Mouse (Mus musculus) stomach, embryonic 14.5 days (tissue): ENCODE results near the gene Fxyd6. TPM values are rescaled to one million over a fixed set of nuclear protein-coding genes. Genes with fewer than 3 reads are reported as not detected.

Experiments
- ATAC-seq: fragments of 200-750 bp; cut with Nextera tagmentation; 2 replicates; pipeline ENCODE4 v1.8.0; 2017; ENCODE audit warnings: low read depth, moderate TSS enrichment; ENCODE audit not compliant: insufficient number of reproducible peaks, insufficient read depth, low FRiP score
- H3K27ac ChIP-seq: fragments of 300-500 bp; sonication (generic); 2 replicates; pipeline ENCODE4 v1.5.1; 2014; ENCODE audit warnings: mild to moderate bottlenecking, low read length, moderate library complexity, mixed read lengths
- H3K27me3 ChIP-seq: fragments of 300-500 bp; sonication (generic); 2 replicates; pipeline ENCODE4 v1.6.1; 2014; ENCODE audit warnings: low read length, control low read depth, mixed read lengths; ENCODE audit not compliant: control insufficient read depth, insufficient read depth
- H3K36me3 ChIP-seq: fragments of 300-500 bp; sonication (generic); 2 replicates; pipeline ENCODE4 v1.6.1; 2014; ENCODE audit warnings: mild to moderate bottlenecking, control low read depth, low read length, moderate library complexity, mixed read lengths; ENCODE audit not compliant: control insufficient read depth, insufficient read depth
- H3K4me1 ChIP-seq: fragments of 300-500 bp; sonication (generic); 2 replicates; pipeline ENCODE4 v1.6.1; 2014; ENCODE audit warnings: low read length, control low read depth, mixed read lengths; ENCODE audit not compliant: control insufficient read depth, insufficient read depth
- H3K4me2 ChIP-seq: fragments of 300-500 bp; sonication (generic); replicated peaks from 2 replicates; pipeline ENCODE4 v1.6.1; 2014; ENCODE audit warnings: low read depth, low read length, control low read depth
- H3K4me3 ChIP-seq: fragments of 300-500 bp; sonication (generic); 2 replicates; pipeline ENCODE4 v1.5.1; 2014; ENCODE audit warnings: low read depth, low read length, control low read depth
- H3K9ac ChIP-seq: fragments of 300-500 bp; sonication (generic); replicated peaks from 2 replicates; pipeline ENCODE4 v1.6.1; 2014; ENCODE audit warnings: low read depth, mild to moderate bottlenecking, control low read depth, low read length, moderate library complexity, mixed read lengths
- H3K9me3 ChIP-seq: fragments of 300-500 bp; sonication (generic); 2 replicates; pipeline ENCODE4 v1.6.1; 2016; ENCODE audit warnings: low read depth, low read length, control low read depth; ENCODE audit not compliant: control insufficient read depth
- WGBS: fragments of 180-500 bp; shearing (Covaris S2); extraction: QIAGEN DNeasy Blood & Tissue Kit; methylation state at CpG from one replicate; pipeline ENCODE4 v1.1.7; 2014; 5-methylcytosine and 5-hydroxymethylcytosine counted together
- polyA plus RNA-seq: library from polyadenylated mRNA; unstranded; fragments of >200 nt; fragmentation: Nextera tagmentation; extraction: Ambion mirVana; gene quantifications from 2 replicates; pipeline ENCODE4 v1.2.1, GENCODE M21; 2014

Gene Fxyd6
- polyA plus RNA-seq, 1 experiment from 2014 or later: 61.4 TPM

GRCm38 (mm10) chr9:45432639-45433038, 62.7 kb downstream of the Fxyd6 start:
- Histone ChIP-seq H3K36me3 (no peaks in the 10 kb centered on the region), H3K4me1 (peaks cover 10% of the 10 kb centered on the region; the same call in 1 of the 2 replicates), H3K4me2 (no peak overlapping the region), H3K9me3 (no peaks in the 10 kb centered on the region), H3K27ac (no peak overlapping the region), H3K4me3 (no peak overlapping the region), H3K9ac (no peak overlapping the region), H3K27me3 (peaks cover 33% of the 10 kb centered on the region)
- 73% methylated on average over 12 of the region's 12 CpGs for WGBS
- ATAC-seq: no peak

- H3K4me2 ChIP-seq: no peak overlapping the region
- H3K9ac ChIP-seq: no peak overlapping the region
- H3K9me3 ChIP-seq: no peaks in the 10 kb centered on the region
- ATAC-seq: no peak
- peaks cover 33% of the 10 kb centered on the region for H3K27me3 ChIP-seq
- no peak overlapping the region for H3K4me3 ChIP-seq
- no peak overlapping the region for H3K27ac ChIP-seq
- 86% methylated on average over 9 of the region's 9 CpGs for WGBS
- H3K36me3 ChIP-seq: no peaks in the 10 kb centered on the region
- peaks cover 10% of the 10 kb centered on the region; the same call in 1 of the 2 replicates for H3K4me1 ChIP-seq
Measured at GRCm38 (mm10) chr9:45433119-45433518, 63.1 kb downstream of the Fxyd6 start.

GRCm38 (mm10) chr9:45434171-45434570, 64.2 kb downstream of the Fxyd6 start:
- 85% methylated on average over 2 of the region's 2 CpGs for WGBS
- Histone ChIP-seq H3K9ac (no peak overlapping the region), H3K9me3 (no peaks in the 10 kb centered on the region), H3K36me3 (no peaks in the 10 kb centered on the region), H3K4me3 (no peak overlapping the region), H3K4me1 (peaks cover 10% of the 10 kb centered on the region; the same call in 1 of the 2 replicates), H3K27ac (no peak overlapping the region), H3K4me2 (no peak overlapping the region), H3K27me3 (peaks cover 27% of the 10 kb centered on the region)
- no peak for ATAC-seq

GRCm38 (mm10) chr9:45439025-45439424, 69.0 kb downstream of the Fxyd6 start:
- no peak overlapping the region for H3K4me3 ChIP-seq
- H3K27me3 ChIP-seq: no peaks in the 10 kb centered on the region
- no peak for ATAC-seq
- H3K9ac ChIP-seq: no peak overlapping the region
- H3K4me1 ChIP-seq: no peaks in the 10 kb centered on the region
- H3K27ac ChIP-seq: no peak overlapping the region
- no peaks in the 10 kb centered on the region for H3K36me3 ChIP-seq
- H3K4me2 ChIP-seq: no peak overlapping the region
- 49% methylated on average over 4 of the region's 4 CpGs for WGBS
- H3K9me3 ChIP-seq: no peaks in the 10 kb centered on the region

GRCm38 (mm10) chr9:45440083-45440784, 70.2 kb downstream of the Fxyd6 start:
- 72% methylated on average over 16 of the region's 16 CpGs for WGBS
- ATAC-seq: no peak

GRCm38 (mm10) chr9:45444251-45444798, 74.3 kb downstream of the Fxyd6 start:
- Histone ChIP-seq H3K36me3 (no peaks in the 10 kb centered on the region), H3K27ac (no peak overlapping the region), H3K9me3 (no peaks in the 10 kb centered on the region), H3K9ac (no peak overlapping the region), H3K4me3 (no peak overlapping the region), H3K27me3 (no peaks in the 10 kb centered on the region), H3K4me2 (no peak overlapping the region), H3K4me1 (no peaks in the 10 kb centered on the region)
- ATAC-seq: no peak
- 62% methylated on average over 5 of the region's 5 CpGs for WGBS

More at GRCm38 (mm10) chr9:45440083-45440784, 70.2 kb downstream of the Fxyd6 start:
- Histone ChIP-seq H3K36me3 (no peaks in the 10 kb centered on the region), H3K9ac (no peak overlapping the region), H3K4me3 (no peak overlapping the region), H3K27ac (no peak overlapping the region), H3K4me2 (no peak overlapping the region), H3K9me3 (no peaks in the 10 kb centered on the region), H3K4me1 (no peaks in the 10 kb centered on the region), H3K27me3 (no peaks in the 10 kb centered on the region)

Other genes with a start within 250 kb of the Fxyd6 start
- gene Scn4b, start 231.8 kb upstream of the Fxyd6 start, polyA plus RNA-seq: 0.04 TPM in 1 of 2 replicates, not detected in the other
- 0.31 TPM in 1 of 2 replicates, not detected in the other for gene BC049352, start 188.2 kb upstream of the Fxyd6 start, polyA plus RNA-seq
- gene Tmprss4, start 166.1 kb upstream of the Fxyd6 start, polyA plus RNA-seq: 19.2 and 20.5 TPM in 2 replicates
- gene Il10ra, start 101.0 kb upstream of the Fxyd6 start, polyA plus RNA-seq: 1.1 and 1.5 TPM in 2 replicates
- 3.3 and 4.0 TPM in 2 replicates for gene Tmprss13, start 51.1 kb upstream of the Fxyd6 start, polyA plus RNA-seq
- 4.4 and 5.3 TPM in 2 replicates for gene Fxyd2, start 29.5 kb downstream of the Fxyd6 start, polyA plus RNA-seq
- gene Dscaml1, start 56.4 kb downstream of the Fxyd6 start, polyA plus RNA-seq: 0.06 TPM in 1 of 2 replicates, not detected in the other